Mouse (Mus musculus) embryonic facial prominence, embryonic 12.5 days (tissue): ENCODE results near the gene Zfhx3. TPM values are rescaled to one million over a fixed set of nuclear protein-coding genes. Genes with fewer than 3 reads are reported as not detected.

ENCODE experiments used
- ATAC-seq: fragments of 200-750 bp; cut with Nextera tagmentation; 2 replicates; pipeline ENCODE4 v1.8.0; 2017; ENCODE audit not compliant: insufficient number of reproducible peaks, insufficient read depth, low FRiP score, low TSS enrichment
- H3K27ac ChIP-seq: fragments of 300-500 bp; sonication (generic); 2 replicates; pipeline ENCODE4 v1.5.1; 2016; ENCODE audit warnings: mild to moderate bottlenecking
- H3K27me3 ChIP-seq: fragments of 300-500 bp; sonication (generic); 2 replicates; pipeline ENCODE4 v1.6.1; 2016; ENCODE audit warnings: mild to moderate bottlenecking, moderate library complexity
- H3K36me3 ChIP-seq: fragments of 300-500 bp; sonication (generic); 2 replicates; pipeline ENCODE4 v1.6.1; 2016; ENCODE audit warnings: mild to moderate bottlenecking
- H3K4me1 ChIP-seq: fragments of 300-500 bp; sonication (generic); 2 replicates; pipeline ENCODE4 v1.6.1; 2016
- H3K4me2 ChIP-seq: fragments of 300-500 bp; sonication (generic); replicated peaks from 2 replicates; pipeline ENCODE4 v1.6.1; 2016; ENCODE audit warnings: mild to moderate bottlenecking, moderate library complexity
- H3K4me3 ChIP-seq: fragments of 300-500 bp; sonication (generic); 2 replicates; pipeline ENCODE4 v1.5.1; 2016; ENCODE audit warnings: mild to moderate bottlenecking
- H3K9ac ChIP-seq: fragments of 300-500 bp; sonication (generic); 2 replicates; pipeline ENCODE4 v1.6.1; 2016; ENCODE audit warnings: mild to moderate bottlenecking, moderate library complexity
- H3K9me3 ChIP-seq: fragments of 300-500 bp; sonication (generic); 2 replicates; pipeline ENCODE4 v1.6.1; 2016; ENCODE audit warnings: mild to moderate bottlenecking, moderate library complexity
- WGBS: fragments of 180-500 bp; shearing (Covaris S2); methylation state at CpG from one replicate; pipeline ENCODE4 v1.1.7; 2016; 5-methylcytosine and 5-hydroxymethylcytosine counted together
- polyA plus RNA-seq: library from polyadenylated mRNA; unstranded; fragments of >200 nt; fragmentation: Nextera tagmentation; extraction: Ambion mirVana; gene quantifications from 2 replicates; pipeline ENCODE4 v1.2.1, GENCODE M21; 2016

Zfhx3 gene
- polyA plus RNA-seq, 1 experiment from 2014 or later: 43.1 TPM

DNA sequence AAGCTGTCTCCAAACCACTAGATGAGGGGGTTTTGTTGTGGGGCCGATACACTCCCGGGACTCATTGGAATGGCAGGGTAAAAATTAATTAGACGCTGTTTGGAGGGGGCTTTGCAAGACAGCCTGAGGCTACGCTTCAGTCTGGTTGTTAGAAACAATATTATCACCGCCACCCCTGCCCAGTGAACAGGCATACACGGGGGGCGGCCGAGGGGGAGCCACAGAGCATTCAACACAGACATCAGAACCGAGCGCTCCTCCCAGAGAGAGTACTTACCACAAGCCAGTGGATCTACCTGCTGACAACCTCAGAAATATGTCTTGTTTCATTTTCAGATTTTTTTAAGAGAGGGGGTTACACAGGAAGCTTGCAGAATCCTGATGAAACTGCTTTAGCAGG is 635.9 kb downstream of the Zfhx3 start:
- no peak overlapping the region for H3K9ac ChIP-seq
- H3K9me3 ChIP-seq: no peaks in the 10 kb centered on the region
- H3K36me3 ChIP-seq: no peaks in the 10 kb centered on the region
- no peak for ATAC-seq
- WGBS: 40% methylated on average over 10 of the region's 10 CpGs
- no peaks in the 10 kb centered on the region for H3K27me3 ChIP-seq
- H3K4me3 ChIP-seq: no peak overlapping the region
- H3K4me1 ChIP-seq: peaks cover 20% of the 10 kb centered on the region
- H3K4me2 ChIP-seq: no peak overlapping the region
- H3K27ac ChIP-seq: peak overlapping the region; percentile 73; the same call in 1 of the 2 replicates

DNA sequence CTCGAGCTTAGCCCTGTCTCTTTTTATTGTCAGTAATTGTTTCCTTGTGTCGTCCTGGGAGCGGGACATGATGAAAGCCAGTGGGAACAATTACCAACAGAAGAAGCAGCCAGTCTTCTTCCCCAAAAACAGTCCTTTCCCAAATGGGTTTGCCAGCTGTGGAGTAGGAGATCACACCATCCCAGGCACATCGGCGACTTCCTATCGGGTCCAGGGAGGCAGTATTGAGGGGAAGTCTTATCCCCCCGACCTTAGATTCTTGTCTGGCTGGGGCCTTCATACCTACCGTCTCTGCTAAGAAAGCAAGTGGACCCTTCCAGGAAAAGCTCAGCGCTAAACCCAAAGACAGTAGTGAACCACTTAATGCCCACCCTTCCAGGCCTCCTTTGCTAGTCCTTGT is 637.4 kb downstream of the Zfhx3 start:
- ATAC-seq: no peak
- H3K27me3 ChIP-seq: no peaks in the 10 kb centered on the region
- no peak overlapping the region for H3K9ac ChIP-seq
- 0 out of 2 replicates have a peak overlapping the region, but pooled peaks have one; percentile 73 for H3K27ac ChIP-seq
- no peaks in the 10 kb centered on the region for H3K9me3 ChIP-seq
- WGBS: 33% methylated on average over 9 of the region's 9 CpGs
- no peaks in the 10 kb centered on the region for H3K36me3 ChIP-seq
- no peak overlapping the region for H3K4me3 ChIP-seq
- peaks cover 24% of the 10 kb centered on the region for H3K4me1 ChIP-seq
- no peak overlapping the region for H3K4me2 ChIP-seq

DNA sequence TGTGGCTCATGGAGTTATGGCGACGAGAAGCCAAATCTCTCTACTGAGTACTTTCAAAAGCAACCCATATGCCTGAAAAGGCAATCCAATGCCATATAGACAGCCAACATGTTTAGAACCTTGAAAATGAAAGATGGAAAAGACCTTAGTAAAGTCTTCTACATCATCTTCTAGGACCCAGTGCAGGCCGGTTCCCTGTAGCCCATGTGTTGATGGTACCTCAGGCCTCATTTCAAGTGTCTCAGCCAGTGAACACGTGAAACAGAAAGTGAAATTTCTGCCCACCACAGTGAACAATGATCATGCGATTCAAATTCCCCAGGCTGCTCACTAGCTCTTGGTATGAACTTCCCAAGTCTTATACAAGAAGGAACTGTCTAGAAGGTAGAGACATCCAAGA is 637.9 kb downstream of the Zfhx3 start:
- Histone ChIP-seq H3K4me2 (no peak overlapping the region), H3K27me3 (no peaks in the 10 kb centered on the region), H3K9me3 (no peaks in the 10 kb centered on the region), H3K27ac (no peak overlapping the region), H3K36me3 (no peaks in the 10 kb centered on the region), H3K4me1 (peaks cover 24% of the 10 kb centered on the region), H3K4me3 (no peak overlapping the region), H3K9ac (no peak overlapping the region)
- WGBS: 96% methylated on average over 5 of the region's 5 CpGs
- no peak for ATAC-seq

DNA sequence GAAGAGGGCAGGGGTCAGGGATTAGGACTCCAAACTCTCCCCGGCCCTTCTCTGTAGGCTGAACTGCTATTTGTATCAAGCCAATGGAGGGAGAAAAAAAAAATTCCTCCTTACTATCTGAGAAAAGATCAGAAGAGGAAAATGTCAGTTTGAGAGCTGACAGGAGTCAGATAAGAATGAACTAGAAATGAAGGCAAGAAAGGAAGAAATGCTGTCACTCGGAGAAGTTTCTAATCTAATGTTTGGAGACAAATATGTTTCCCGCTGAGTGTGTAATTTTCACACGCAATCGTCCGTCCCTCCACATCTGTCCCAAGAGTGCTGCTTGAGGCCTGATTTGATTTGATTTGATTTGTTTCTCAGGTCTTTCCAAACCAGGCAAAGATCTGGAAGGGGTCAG is 639.1 kb downstream of the Zfhx3 start:
- Histone ChIP-seq H3K4me2 (no peak overlapping the region), H3K4me1 (peaks cover 24% of the 10 kb centered on the region), H3K27me3 (no peaks in the 10 kb centered on the region), H3K9ac (no peak overlapping the region), H3K27ac (no peak overlapping the region), H3K4me3 (no peak overlapping the region), H3K36me3 (no peaks in the 10 kb centered on the region), H3K9me3 (no peaks in the 10 kb centered on the region)
- no peak for ATAC-seq
- 61% methylated on average over 6 of the region's 6 CpGs for WGBS

DNA sequence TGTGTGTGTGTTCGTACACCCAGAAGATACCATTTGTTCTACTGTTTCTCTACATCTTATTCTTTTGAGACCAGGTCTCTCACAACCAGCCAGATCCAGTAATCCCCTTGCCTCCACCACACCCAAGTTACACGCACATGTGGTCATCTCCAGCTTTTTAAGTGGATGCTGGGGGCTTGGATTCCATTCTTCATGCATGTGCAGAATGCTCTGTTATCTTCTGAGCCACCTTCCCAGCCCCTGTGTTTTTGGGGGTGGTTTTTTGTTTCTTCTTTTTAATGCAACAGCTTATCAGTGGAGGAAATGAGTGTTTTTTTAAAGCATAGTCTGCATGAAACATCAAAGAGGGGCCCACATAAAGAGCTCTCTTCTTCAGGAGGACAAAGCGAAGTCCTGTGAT is 639.8 kb downstream of the Zfhx3 start:
- H3K4me1 ChIP-seq: peaks cover 22% of the 10 kb centered on the region
- no peak for ATAC-seq

DNA sequence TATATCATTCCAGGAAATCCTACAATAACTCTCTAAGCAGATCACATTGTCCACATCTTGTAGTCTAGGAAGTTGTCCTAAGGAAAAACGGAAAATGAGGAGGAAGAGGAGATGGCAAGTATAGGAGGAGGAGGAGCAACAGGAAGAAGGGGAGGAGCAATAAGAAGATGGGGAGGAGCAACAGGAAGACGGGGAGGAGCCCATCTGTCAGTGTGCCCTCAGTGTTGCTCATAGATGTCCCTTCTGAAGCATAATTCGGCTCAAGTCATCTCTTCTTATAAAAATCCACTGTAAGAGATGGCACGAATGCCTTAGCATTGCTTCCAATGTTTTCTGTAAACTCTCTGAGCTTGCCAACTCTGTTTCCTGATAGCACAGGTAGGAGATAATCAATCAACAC is 640.8 kb downstream of the Zfhx3 start:
- Histone ChIP-seq H3K27ac (no peak overlapping the region), H3K4me1 (peaks cover 13% of the 10 kb centered on the region), H3K27me3 (no peaks in the 10 kb centered on the region), H3K4me2 (no peak overlapping the region), H3K4me3 (no peak overlapping the region), H3K36me3 (no peaks in the 10 kb centered on the region), H3K9ac (no peak overlapping the region), H3K9me3 (no peaks in the 10 kb centered on the region)
- 89% methylated on average over 4 of the region's 4 CpGs for WGBS
- ATAC-seq: no peak

More for the DNA sequence above, 639.8 kb downstream of the Zfhx3 start:
- Histone ChIP-seq H3K4me2 (no peak overlapping the region), H3K9ac (no peak overlapping the region), H3K9me3 (no peaks in the 10 kb centered on the region), H3K27ac (no peak overlapping the region), H3K36me3 (no peaks in the 10 kb centered on the region), H3K4me3 (no peak overlapping the region), H3K27me3 (no peaks in the 10 kb centered on the region)
- WGBS: 80% methylated on average over 3 of the region's 3 CpGs

DNA sequence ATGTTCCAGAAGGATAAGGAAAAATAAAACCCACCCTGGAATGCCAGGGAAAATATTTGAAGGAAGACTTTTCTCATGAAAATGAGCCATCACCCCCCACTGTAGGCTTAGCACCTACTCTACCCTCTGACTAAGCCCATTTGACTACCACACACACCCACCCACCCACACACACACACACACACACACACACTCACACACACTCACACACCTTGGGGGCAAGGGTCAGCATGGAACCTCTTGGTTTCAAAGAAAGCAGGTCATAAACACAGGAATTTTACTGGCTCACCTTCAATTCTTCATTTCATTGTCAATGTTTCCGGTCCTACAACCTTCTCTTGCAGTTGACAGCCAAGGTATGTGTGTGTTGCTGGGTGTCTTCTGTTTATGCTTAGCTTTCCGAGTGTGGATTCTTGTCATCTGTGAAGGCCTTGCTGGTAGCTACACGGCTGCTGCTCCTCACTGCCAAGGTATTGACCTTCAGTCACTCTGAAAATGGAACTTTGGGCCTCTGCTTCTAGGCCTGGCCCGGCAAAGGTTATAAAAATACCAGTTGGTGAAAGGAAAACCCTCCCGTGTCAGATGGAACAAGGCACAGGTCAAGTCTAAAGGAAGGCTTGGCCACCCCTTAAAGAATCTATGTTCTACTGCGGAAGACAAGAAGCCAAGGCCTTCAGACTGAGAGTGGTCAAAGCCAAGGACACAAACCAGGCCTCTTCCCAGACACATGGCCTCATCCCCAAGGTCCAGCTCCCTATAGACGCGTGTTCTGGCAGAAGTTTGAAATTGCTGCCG is 641.6 kb downstream of the Zfhx3 start:
- Histone ChIP-seq H3K4me1 (peaks cover 5% of the 10 kb centered on the region; the same call in 1 of the 2 replicates), H3K4me2 (no peak overlapping the region), H3K36me3 (no peaks in the 10 kb centered on the region), H3K9me3 (no peaks in the 10 kb centered on the region), H3K27me3 (no peaks in the 10 kb centered on the region), H3K27ac (no peak overlapping the region), H3K4me3 (no peak overlapping the region), H3K9ac (no peak overlapping the region)
- no peak for ATAC-seq
- 49% methylated on average over 9 of the region's 9 CpGs for WGBS

DNA sequence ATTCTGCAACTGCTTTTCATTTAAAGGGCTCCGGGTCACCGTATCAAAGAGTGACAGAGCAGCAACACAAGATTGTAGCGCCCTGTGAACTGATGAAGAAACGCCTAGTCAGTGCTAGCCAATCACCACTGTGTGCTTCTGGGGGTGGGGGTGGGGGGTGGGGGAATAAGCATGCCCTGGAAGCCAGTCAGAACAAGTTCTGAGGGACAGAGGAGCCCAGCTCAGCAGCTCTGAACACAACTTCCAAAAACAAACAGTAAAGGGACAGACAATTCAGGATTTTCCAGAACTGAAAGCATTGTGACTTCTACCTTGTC is 642.2 kb downstream of the Zfhx3 start:
- 28% methylated on average over 4 of the region's 4 CpGs for WGBS
- H3K9me3 ChIP-seq: no peaks in the 10 kb centered on the region
- no peak overlapping the region for H3K27ac ChIP-seq
- H3K36me3 ChIP-seq: no peaks in the 10 kb centered on the region
- no peak overlapping the region for H3K9ac ChIP-seq
- peaks cover 4% of the 10 kb centered on the region; the same call in 1 of the 2 replicates for H3K4me1 ChIP-seq
- H3K4me3 ChIP-seq: no peak overlapping the region
- no peaks in the 10 kb centered on the region for H3K27me3 ChIP-seq
- H3K4me2 ChIP-seq: no peak overlapping the region
- no peak for ATAC-seq

DNA sequence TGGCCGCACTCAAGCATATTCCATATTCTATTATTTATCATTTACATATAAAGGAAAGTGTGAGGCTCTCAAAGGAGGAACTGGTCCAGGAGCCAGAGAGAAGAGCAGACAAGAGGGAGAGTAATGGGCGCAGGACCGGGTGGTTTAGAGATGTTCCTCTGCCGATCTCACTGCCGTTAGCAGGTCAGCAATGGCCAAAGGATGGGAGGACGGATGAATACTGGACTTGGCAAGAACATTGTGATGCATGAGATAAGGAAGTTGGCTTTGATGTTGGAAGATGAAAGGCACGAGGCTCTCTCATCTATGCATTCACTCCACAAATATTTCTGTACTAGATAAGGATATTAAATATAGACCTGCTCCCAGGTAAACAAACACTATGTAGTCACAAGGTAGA is 648.6 kb downstream of the Zfhx3 start:
- Histone ChIP-seq H3K9ac (no peak overlapping the region), H3K9me3 (no peaks in the 10 kb centered on the region), H3K27me3 (no peaks in the 10 kb centered on the region), H3K4me3 (no peak overlapping the region), H3K27ac (no peak overlapping the region), H3K4me2 (no peak overlapping the region), H3K36me3 (no peaks in the 10 kb centered on the region), H3K4me1 (peaks cover 35% of the 10 kb centered on the region)
- ATAC-seq: no peak
- 91% methylated on average over 7 of the region's 7 CpGs for WGBS

DNA sequence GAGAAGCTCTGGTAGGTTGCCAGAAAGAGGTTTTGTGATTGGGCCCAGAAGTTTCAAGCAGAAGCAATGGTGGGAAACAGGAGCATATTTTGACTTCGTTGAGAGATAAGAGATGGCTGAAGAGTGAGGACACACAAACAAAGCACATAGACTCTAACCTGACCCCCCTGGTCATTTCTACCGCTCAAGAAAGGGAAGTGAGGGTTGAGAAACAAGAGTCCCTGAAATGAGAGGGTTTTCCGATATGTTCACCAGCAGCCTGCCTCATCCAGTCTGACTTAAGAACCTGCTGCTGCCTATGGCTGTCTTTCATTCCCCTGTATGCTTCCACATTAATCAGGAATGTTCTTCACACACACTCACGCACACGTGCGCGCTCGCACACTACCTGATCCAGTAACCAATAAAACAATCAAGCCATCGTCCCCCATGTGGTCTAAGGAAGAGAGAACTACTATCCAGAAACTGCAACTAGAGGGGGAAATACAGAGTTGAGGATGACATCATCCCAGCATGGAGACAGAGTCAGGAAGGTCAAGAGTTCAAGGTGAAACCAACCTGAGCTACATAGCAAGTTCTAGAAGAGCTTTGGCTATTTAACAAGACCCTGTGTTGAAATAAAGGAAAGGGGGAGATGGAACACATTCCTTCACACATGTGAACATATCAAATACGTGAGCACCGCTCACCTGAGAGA is 649.7 kb downstream of the Zfhx3 start:
- Histone ChIP-seq H3K4me3 (no peak overlapping the region), H3K27ac (no peak overlapping the region), H3K36me3 (no peaks in the 10 kb centered on the region), H3K27me3 (no peaks in the 10 kb centered on the region), H3K9ac (no peak overlapping the region), H3K4me1 (peaks cover 35% of the 10 kb centered on the region), H3K9me3 (no peaks in the 10 kb centered on the region), H3K4me2 (no peak overlapping the region)
- ATAC-seq: no peak
- WGBS: 88% methylated on average over 11 of the region's 11 CpGs

DNA sequence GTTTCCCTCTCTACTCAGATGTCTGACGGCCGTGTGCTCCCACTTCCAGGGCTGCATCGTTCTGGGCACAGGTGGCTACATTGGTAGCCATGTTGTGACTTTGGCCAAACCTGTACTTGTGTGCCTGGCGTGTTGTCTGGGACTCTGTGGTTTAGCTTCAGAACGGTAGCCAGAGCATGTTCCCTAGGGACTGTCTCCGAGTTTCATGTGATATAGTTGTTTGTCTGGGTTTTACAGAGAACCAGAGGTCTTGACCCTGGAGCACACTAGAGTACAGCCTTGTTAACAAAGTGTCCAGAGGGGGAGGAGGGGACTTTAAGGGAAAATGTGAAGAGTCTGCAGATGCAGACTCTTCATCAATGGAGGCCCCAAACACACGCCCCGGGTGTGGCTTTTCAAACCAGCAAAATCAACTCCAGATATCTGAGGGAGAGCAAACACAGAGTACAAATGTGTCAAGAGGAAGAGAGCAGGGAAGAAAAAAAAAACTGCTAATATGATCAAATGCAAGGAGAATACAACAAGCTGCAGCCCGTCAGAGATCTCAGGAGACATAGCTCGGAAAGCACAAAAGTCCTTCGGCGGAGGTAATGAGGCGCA is 650.6 kb downstream of the Zfhx3 start:
- no peaks in the 10 kb centered on the region for H3K27me3 ChIP-seq
- ATAC-seq: no peak
- no peak overlapping the region for H3K4me3 ChIP-seq
- no peaks in the 10 kb centered on the region for H3K9me3 ChIP-seq
- peaks cover 36% of the 10 kb centered on the region for H3K4me1 ChIP-seq
- no peaks in the 10 kb centered on the region for H3K36me3 ChIP-seq
- H3K27ac ChIP-seq: peak overlapping the region; percentile 82
- H3K4me2 ChIP-seq: no peak overlapping the region
- WGBS: 21% methylated on average over 13 of the region's 13 CpGs
- no peak overlapping the region for H3K9ac ChIP-seq

DNA sequence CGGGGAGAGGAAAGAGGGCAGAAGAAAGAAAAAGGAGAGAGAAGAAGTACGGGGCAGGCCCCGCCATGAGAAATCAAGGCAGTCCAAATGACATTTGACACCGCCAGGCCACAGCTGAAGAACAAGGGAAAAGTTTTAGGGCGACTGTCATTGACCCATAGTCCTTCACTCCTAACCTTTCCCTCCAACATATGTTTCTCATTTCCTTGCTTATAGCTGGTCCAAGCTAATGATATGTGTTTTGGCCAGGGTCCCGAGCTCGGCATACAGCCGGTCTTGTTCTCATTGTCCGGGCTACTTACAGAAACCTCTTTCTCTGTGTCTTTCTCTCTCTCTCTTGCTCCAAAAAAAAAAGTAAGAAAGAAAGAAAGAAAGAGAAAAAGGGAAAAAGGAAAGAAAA is 651.4 kb downstream of the Zfhx3 start:
- Histone ChIP-seq H3K4me1 (peaks cover 39% of the 10 kb centered on the region), H3K27me3 (no peaks in the 10 kb centered on the region)

More for the DNA sequence above, 651.4 kb downstream of the Zfhx3 start:
- ATAC-seq: no peak
- no peaks in the 10 kb centered on the region for H3K36me3 ChIP-seq
- no peaks in the 10 kb centered on the region for H3K9me3 ChIP-seq
- WGBS: 18% methylated on average over 9 of the region's 9 CpGs
- H3K4me2 ChIP-seq: peak overlapping the region; percentile 16
- peak overlapping the region; percentile 82 for H3K27ac ChIP-seq
- H3K4me3 ChIP-seq: no peak overlapping the region
- no peak overlapping the region for H3K9ac ChIP-seq
